Mouse (Mus musculus) CD4-positive helper T cell, adult 2 months (primary cell): ENCODE data around the gene Peli1.
"Not testable (repeated sequence)": the region's sequence is repeated elsewhere in the genome, so short reads cannot be mapped to it uniquely, and the experiment has no call there.

Experiments used
- DNase-seq: peaks from one replicate; pipeline ENCODE4 v3.0.0-alpha.2; 2012; ENCODE audit warnings: low read depth, missing footprints, low spot score

Gene Peli1

DNA sequence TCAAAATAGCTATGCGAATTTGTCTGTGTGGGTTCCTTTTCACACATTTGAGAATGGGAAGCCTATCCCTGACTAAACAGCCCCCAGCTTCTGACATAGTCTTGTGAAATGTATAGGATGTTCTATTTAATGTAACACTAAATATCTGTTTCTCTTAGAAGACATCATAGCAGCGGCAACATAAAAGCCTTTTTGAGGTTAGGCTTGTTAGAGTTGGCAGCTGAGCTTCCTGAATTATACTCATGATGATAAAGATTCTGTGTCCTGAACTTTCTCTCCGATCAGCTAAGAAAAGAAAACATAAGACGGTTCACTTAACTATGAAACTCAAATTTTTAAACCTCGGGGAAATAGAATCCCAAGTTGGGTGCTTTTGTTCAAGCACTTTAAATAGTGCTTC is 59.2 kb downstream of the Peli1 start:
- DNase-seq, result peak; percentile 57

- no peak for DNase-seq
Measured at GRCm38 (mm10) chr11:21151672-21152071, 60.6 kb downstream of the Peli1 start.

- no peak for DNase-seq
Measured at GRCm38 (mm10) chr11:21153111-21153510, 62.0 kb downstream of the Peli1 start.

DNA sequence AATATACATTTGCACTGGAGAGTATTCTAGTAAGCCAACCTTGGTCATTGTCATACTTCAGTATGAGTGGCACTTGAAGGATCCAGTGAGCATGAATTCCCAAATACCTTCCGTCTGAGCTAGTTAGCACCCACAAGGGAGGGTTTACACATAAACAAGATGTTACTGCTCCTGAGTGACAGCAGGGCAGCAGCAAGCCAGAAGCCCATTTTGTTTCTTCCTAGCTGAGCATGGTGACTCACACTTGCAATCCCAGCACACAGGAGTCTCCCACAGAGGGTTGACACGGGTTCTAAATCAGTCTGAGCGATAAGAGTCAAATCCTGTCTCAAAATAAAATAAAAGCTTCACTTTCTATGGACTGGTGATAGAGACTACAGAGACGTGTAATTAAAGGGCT is 66.5 kb downstream of the Peli1 start:
- DNase-seq, result no peak

DNA sequence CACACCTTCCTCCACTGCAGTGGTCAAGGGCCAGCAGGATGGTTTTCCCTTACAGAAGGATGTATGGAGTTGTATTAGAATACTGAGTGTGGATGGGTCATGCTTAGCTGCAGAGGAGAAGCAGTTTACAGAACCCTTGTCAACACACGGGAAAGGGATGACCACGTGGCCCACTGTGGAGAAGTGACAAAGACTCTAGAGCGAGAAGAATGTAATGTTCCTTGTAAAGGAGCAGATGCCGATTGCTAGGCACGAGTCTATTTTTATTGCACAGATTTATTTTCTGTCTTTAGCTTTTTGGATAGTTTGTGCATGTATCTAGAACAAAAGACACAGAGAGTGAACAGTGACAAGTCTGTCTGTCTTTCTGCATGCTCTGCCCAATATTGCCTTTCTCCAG is 71.0 kb downstream of the Peli1 start:
- no peak for DNase-seq

GRCm38 (mm10) chr11:21163143-21163542 is 72.1 kb downstream of the Peli1 start:
- no peak for DNase-seq

- DNase-seq, result no peak
Measured at GRCm38 (mm10) chr11:21163673-21164072, 72.6 kb downstream of the Peli1 start.

DNA sequence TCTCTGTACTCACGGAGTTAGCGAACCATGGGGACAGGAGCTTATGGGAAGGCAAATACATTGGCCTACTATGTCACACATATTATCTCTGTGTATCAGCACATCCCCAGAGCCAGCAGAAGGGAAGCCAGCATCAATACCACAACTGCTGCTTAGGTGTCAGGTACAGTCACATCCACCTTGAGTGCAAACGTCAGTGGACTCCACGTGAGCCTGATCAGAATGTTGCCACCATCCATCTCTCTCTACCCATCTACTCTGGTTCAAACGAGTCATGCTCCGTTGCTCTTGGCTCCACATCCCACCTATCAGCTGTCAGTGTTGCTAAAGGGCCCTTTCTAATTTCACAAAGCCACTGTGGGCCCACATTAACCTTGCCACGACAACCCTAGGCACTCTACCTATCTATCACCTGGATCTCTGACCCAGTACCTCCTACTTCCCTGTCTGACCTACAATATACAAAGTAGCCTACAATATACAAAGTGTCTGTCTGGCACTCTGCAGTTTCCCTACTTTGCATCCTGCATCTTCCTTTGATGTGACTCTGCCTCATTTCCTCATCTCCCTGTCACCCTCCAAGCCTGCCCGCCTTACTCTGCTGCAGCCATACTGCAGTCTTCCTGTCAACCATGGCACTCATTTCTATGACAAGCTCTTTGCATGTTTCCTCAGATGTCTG is 73.4 kb downstream of the Peli1 start:
- peak; percentile 67 for DNase-seq

DNA sequence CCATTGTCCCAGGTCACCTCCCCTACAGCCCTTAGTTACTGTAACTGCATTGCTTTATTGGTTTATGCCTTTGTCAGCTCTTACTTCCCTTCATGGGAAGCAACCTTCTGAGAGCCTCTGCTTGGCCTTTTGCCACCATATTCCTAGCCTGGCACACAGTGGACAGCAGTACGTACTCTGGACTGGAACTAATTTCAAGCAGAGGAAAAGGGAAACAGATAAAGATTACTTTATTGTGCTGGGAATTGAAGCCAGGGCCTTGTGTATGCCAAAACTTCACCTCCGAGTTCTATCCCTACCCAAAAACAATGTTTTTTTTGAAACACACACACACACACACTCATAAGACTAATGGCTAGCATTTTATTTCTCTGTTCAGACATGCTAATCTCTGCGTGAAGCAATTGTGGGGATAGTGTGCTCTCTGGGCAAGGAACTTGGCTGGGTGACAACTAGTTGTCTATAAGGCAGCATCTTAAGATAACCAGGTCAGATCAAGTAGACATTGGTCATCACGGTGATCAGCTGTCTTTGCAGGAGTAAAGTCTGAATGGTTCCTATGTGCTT is 74.0 kb downstream of the Peli1 start:
- DNase-seq, result no peak

DNA sequence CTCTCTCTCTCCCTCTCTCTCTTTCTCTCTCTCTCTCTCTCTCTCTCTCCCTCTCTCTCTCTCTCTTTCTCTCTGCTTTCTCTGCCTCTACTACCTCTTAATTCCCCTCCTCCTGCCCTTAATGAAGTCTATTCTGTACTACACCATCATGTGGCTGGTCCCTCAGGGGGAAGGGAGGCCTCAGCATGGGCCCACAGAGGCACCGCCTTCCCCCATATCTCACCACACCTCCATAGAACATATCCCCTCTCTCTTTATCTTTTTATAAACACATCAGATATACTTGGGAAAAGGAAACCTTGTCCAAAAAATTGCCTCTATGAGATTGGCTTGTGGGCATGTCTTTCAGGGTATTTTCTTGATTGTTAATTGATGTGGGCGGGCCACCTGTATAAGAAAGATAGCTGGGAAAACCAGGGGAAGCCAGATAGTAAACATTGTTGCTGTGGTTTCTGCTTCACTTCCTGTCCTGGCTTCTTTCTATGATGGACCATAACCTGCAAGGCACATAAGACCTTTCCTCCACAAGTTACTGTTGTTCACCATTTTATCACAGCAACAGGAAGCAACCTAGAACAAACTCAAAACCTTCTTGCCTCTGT is 75.5 kb downstream of the Peli1 start:
- DNase-seq, result peak; percentile 71

DNA sequence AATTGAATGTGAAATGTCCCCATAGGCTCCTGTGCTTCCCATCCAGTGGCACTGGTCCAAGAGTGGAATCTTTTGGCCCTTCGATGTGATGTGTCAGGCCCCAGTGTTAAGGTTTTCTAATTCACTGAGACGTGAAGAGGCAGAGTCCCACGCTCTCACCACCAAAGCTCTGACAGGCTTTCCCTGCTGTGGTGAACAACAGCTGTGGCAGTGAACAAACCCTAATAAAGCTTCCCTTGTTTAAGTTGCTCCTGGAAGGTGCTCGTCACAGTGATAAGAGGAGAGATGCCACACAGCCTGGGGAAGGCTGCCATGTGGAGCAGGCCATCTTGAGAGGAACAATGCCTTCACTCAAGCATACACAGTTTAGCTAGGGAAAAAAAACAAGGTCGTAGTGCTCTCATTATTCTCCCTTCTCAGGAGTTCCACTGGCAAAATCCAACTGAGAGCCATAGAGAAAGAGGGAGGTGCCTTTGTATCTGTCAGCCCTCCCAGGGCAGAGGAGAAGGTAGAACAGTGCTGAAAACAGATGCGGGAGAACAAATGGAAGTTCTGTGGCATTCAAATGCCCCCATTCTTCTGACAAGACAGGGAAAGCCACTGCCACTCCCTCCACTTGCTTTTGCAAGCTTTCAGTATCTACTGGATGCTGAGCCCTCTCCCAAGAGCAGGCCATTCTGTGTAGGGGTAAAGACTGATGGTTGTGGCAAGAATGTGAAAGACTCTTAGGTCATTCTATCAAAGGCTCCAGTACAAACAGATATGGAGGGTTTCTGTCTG is 77.9 kb downstream of the Peli1 start:
- DNase-seq, result no peak

DNA sequence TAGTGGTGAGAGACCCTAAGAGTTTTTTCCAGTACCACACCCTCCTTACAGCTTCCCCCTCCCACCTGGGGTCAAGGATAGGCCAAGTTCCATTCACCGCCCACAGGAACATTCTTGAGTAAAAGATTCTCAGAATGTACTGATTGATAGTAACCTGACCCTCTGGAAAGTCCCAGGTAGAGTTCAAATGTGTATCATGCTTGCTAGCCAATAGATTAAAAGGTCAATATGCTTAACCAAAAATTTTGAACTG is 78.4 kb downstream of the Peli1 start:
- DNase-seq, result not testable (repeated sequence)

- DNase-seq, result peak; percentile 79
Measured at GRCm38 (mm10) chr11:21172281-21172680, 81.2 kb downstream of the Peli1 start.

- peak; percentile 59 for DNase-seq
Measured at GRCm38 (mm10) chr11:21173926-21174325, 82.8 kb downstream of the Peli1 start.

DNA sequence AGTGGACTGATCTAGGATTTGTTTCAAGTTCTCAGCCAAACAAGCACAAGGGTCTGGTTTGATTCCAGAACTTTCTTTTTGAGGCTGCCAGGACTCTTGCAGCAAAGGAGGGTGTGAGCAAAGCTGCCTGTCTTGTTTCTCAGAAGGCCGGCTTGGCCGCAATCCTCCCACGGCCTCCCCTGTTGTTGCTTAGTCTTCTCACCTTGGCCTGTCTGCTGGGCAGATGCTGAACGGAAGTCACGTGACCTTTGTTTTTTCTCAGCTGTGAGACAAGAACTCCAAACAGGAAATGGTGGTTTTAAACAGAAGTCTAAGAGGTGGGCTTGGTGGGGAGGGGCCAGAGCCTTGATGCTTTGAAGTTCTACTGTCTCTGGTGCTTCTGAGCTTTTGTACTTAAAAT is 83.3 kb downstream of the Peli1 start:
- DNase-seq, result peak; percentile 96

DNA sequence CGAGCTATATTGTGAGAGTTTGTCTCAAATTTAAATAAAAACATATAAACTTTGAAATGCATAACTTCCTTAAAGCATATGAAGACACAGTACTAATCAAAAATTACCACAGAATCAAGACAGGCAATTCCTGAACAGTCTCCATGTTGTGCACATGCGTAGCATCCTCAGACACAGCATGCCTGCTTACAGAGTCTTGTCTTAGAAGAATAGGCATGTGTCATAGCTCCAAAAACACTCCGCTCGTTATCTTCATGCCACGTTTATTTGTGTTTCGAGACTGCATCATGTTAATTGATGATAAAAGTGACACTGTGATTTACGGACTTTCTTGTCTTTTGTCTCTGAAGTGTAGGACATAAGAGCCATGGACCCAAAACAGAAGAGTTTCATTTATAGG is 84.0 kb downstream of the Peli1 start:
- peak; percentile 48 for DNase-seq

DNA sequence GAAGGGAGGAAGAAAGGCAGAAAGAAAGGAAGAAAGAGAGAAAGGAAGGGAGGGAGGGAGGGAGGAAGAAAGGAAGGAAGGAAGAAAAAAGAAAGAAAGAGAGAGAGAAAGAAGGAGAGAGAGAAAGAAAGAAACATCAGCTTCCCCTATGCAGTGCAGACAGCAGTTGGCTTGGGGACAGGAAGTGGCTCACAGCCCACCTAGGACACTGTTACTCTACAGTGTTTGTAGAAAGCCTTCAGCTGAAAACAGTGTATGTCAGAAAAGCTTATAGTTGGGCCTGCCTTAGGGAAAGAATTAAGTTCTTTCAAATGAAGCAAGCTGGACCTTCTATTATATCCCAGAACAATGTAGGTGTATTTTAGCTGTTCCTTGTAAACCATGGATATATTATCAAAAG is 85.4 kb downstream of the Peli1 start:
- no peak for DNase-seq

DNA sequence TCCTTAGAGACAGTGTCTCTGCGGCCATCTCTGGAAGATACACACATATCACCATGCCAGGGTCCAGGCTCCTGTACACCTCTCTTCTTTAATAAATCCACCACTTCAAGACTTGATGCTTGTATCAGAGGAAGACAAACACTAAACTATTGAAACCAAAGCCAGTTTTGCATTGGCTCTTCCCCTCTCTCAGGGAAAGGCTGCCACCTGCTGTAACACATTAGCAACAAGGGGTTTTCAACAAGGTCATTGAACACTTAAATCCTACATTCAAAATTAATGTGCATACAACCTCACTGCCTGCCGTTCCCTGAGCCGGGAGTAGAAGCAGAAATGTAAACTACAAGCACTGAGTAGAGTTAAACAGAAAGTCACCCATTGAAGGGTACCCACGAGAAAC is 87.3 kb downstream of the Peli1 start:
- peak; percentile 77 for DNase-seq

GRCm38 (mm10) chr11:21178998-21179645 is 88.0 kb downstream of the Peli1 start:
- peak; percentile 38 for DNase-seq

GRCm38 (mm10) chr11:21179873-21180272 is 88.8 kb downstream of the Peli1 start:
- DNase-seq, result not testable (repeated sequence)

GRCm38 (mm10) chr11:21180650-21181049 is 89.6 kb downstream of the Peli1 start:
- DNase-seq, result peak; percentile 70

- DNase-seq, result no peak
Measured at GRCm38 (mm10) chr11:21181616-21182015, 90.5 kb downstream of the Peli1 start.
